Mouse (Mus musculus): ENCODE measurements around the gene Zfp507. TPM values are rescaled to one million over a fixed set of nuclear protein-coding genes. Genes with fewer than 3 reads are reported as not detected.

The Zfp507 gene
- polyA plus RNA-seq, 1 experiment from 2014 or later, result 3.8 TPM

DNA sequence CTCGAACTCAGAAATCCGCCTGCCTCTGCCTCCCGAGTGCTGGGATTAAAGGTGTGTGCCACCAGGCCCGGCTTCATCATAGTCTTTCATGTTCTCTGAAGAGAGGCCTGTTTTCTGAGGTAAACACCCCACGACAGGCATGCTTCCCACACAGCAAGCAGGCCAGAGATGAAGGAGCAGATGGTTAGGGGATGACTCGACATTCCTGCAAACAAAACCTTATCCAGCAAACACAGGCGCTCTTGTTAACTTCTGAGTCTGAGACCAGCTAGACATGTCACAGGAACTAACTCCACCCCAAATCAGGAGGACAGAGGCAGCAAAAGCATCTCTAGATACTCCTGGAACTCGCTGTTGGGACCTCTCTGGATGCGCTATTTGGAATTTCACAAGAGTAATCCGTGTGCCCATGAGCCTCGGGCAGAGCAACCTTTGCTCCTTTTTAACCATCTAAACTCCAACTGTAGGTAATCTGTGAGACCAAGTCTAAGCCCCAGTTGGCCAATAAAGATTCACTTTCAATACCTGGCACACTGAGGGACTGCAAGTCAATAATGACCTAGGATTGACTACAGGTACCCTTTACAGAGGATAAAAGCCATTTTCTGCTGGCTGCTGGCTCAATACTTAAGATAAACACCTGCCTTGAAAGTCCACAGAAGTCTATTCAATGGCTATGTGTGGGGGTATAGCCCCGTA is 10.5 kb downstream of the Zfp507 start:
- TF ChIP-seq EP300 (IDR thresholded peaks at IDR 0.05; ENCODE audit: low read depth) (0 out of 2 replicates have a peak, but pooled peaks have one; percentile 45), CTCF (IDR thresholded peaks at IDR 0.05; ENCODE audit: low read depth) (no peak)
- no peak overlapping the region for H3K4me2 ChIP-seq (ENCODE audit: low read depth, low read length)
- peaks cover 19% of the 10 kb centered on the region for H3K4me1 ChIP-seq (ENCODE audit: insufficient read depth)
- WGBS (ENCODE audit: insufficient replicate concordance), result 57% methylated on average over 12 of the region's 12 CpGs
- H3K27me3 ChIP-seq (ENCODE audit: insufficient read depth, low read length), result no peaks in the 10 kb centered on the region
- no peaks in the 10 kb centered on the region for H3K9me3 ChIP-seq (ENCODE audit: low read length)
- peaks cover 61% of the 10 kb centered on the region for H3K36me3 ChIP-seq (replicated peaks; ENCODE audit: insufficient read depth, low read length)
- no peak overlapping the region for H3K4me3 ChIP-seq (ENCODE audit: low read depth, low read length)
- ATAC-seq (peak; percentile 93), DNase-seq (peak; percentile 25)
- H3K9ac ChIP-seq (replicated peaks), result no peak overlapping the region
- H3K27ac ChIP-seq (ENCODE audit: low read depth), result 0 out of 2 replicates have a peak overlapping the region, but pooled peaks have one; percentile 71

DNA sequence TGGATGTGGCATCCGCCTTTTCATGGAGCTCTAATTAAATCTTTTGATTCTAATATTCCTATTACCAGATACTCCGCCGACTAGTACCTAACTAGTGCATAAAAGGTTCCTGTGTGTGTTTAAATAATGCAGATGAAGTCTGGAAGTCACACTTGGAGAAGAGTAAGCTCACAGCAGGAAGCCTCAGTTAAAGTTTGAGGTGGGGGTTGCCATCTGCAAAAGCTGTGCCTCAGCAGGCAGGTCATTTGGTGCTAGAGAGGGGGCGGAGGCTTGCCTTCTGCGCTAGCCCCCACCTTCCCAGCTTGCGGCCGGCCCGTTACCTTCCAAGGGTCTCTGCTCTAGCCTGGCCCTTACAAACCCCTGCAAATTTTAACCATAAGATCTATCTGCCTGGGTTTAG is 11.9 kb downstream of the Zfp507 start:
- Histone ChIP-seq H3K4me3 (ENCODE audit: low read depth, low read length) (no peak overlapping the region), H3K9ac (replicated peaks) (no peak overlapping the region), H3K36me3 (replicated peaks; ENCODE audit: insufficient read depth, low read length) (peaks cover 67% of the 10 kb centered on the region), H3K9me3 (ENCODE audit: low read length) (no peaks in the 10 kb centered on the region), H3K4me2 (ENCODE audit: low read depth, low read length) (no peak overlapping the region), H3K27ac (ENCODE audit: low read depth) (no peak overlapping the region), H3K27me3 (ENCODE audit: insufficient read depth, low read length) (no peaks in the 10 kb centered on the region), H3K4me1 (ENCODE audit: insufficient read depth) (peaks cover 11% of the 10 kb centered on the region)
- DNase-seq (no peak), ATAC-seq (no peak)
- WGBS (ENCODE audit: insufficient replicate concordance), result 88% methylated on average over 8 of the region's 8 CpGs
- TF ChIP-seq CTCF (IDR thresholded peaks at IDR 0.05; ENCODE audit: low read depth) (no peak), EP300 (IDR thresholded peaks at IDR 0.05; ENCODE audit: low read depth) (no peak)

DNA sequence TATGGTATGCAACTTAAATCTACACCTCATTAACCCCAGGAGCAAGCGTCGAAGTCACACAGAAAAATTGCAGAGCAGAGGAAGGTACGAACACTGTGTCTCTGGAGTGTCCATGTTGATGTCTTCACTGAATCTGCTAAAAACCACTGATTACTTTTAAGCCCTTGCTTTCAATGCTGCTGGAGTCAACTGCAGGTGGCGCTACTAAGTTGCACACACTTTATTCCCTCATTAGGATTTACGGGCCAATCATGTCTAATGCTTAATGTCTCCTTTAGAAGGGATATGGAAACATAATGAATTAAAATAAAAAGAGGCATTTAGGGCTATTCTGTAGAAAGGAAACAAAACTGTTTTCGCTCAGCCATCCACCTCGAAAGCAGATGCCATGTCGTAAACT is 12.6 kb downstream of the Zfp507 start:
- 85% methylated on average over 8 of the region's 8 CpGs for WGBS (ENCODE audit: insufficient replicate concordance)
- ATAC-seq (no peak), DNase-seq (no peak)
- Histone ChIP-seq H3K9me3 (ENCODE audit: low read length) (no peaks in the 10 kb centered on the region), H3K4me2 (ENCODE audit: low read depth, low read length) (no peak overlapping the region), H3K9ac (replicated peaks) (no peak overlapping the region), H3K4me1 (ENCODE audit: insufficient read depth) (peaks cover 11% of the 10 kb centered on the region), H3K36me3 (replicated peaks; ENCODE audit: insufficient read depth, low read length) (peaks cover 67% of the 10 kb centered on the region), H3K27me3 (ENCODE audit: insufficient read depth, low read length) (no peaks in the 10 kb centered on the region), H3K4me3 (ENCODE audit: low read depth, low read length) (no peak overlapping the region), H3K27ac (ENCODE audit: low read depth) (no peak overlapping the region)
- TF ChIP-seq CTCF (IDR thresholded peaks at IDR 0.05; ENCODE audit: low read depth) (peak; percentile 61), EP300 (IDR thresholded peaks at IDR 0.05; ENCODE audit: low read depth) (no peak)

DNA sequence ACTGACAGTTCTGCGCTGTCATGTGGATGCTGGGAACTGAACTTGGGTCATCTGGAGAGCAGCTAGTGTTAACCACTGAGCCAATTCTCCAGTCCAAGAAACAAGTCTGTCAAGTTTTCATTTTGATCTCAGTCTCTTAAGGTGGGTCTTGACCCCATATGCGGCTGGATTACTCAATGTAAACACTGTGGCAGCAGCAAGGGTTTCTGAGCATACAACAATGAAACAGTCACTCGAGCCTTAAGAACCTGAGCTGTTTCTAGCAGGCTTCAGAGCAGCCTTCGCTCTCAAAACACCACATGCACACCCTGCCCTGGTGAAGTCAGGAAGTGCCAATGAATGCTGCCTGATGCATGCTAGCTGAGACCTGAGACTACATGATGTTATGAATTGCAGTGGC is 17.2 kb downstream of the Zfp507 start:
- Histone ChIP-seq H3K9ac (replicated peaks) (no peak overlapping the region), H3K4me3 (ENCODE audit: low read depth, low read length) (no peak overlapping the region), H3K36me3 (replicated peaks; ENCODE audit: insufficient read depth, low read length) (peaks cover 44% of the 10 kb centered on the region), H3K27me3 (ENCODE audit: insufficient read depth, low read length) (no peaks in the 10 kb centered on the region), H3K4me1 (ENCODE audit: insufficient read depth) (no peaks in the 10 kb centered on the region), H3K4me2 (ENCODE audit: low read depth, low read length) (no peak overlapping the region), H3K27ac (ENCODE audit: low read depth) (no peak overlapping the region), H3K9me3 (ENCODE audit: low read length) (no peaks in the 10 kb centered on the region)
- DNase-seq (no peak), ATAC-seq (no peak)
- TF ChIP-seq EP300 (IDR thresholded peaks at IDR 0.05; ENCODE audit: low read depth) (no peak), CTCF (IDR thresholded peaks at IDR 0.05; ENCODE audit: low read depth) (no peak)
- 79% methylated on average over 4 of the region's 4 CpGs for WGBS (ENCODE audit: insufficient replicate concordance)

DNA sequence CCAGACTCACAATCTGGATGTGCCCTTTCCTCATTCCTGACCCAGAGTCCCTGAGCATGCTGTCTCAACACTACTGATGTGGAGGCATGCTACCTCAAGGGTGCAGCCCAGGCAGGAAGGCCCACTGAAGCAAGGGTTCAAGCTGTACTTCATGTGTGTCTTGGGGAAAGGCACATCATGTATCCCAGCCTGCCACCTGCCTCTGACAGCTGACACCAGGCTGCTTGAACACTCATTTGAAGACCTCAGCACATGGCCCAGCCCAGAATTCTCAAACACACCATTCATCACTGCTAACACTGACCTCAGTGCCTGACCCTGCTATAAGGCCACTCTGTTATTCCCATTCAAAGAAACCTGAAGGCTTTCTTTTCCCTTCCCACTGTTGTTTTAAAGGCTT is 20.6 kb downstream of the Zfp507 start:
- no peak overlapping the region for H3K4me3 ChIP-seq (ENCODE audit: low read depth, low read length)
- H3K36me3 ChIP-seq (replicated peaks; ENCODE audit: insufficient read depth, low read length), result peaks cover 37% of the 10 kb centered on the region
- H3K27ac ChIP-seq (ENCODE audit: low read depth), result no peak overlapping the region
- H3K4me2 ChIP-seq (ENCODE audit: low read depth, low read length), result no peak overlapping the region
- H3K4me1 ChIP-seq (ENCODE audit: insufficient read depth), result no peaks in the 10 kb centered on the region
- H3K9me3 ChIP-seq (ENCODE audit: low read length), result no peaks in the 10 kb centered on the region
- ATAC-seq, result no peak
- no peak overlapping the region for H3K9ac ChIP-seq (replicated peaks)
- TF ChIP-seq CTCF (IDR thresholded peaks at IDR 0.05; ENCODE audit: low read depth), result no peak
- no peak for TF ChIP-seq EP300 (IDR thresholded peaks at IDR 0.05; ENCODE audit: low read depth)
- DNase-seq, result no peak
- H3K27me3 ChIP-seq (ENCODE audit: insufficient read depth, low read length), result no peaks in the 10 kb centered on the region

DNA sequence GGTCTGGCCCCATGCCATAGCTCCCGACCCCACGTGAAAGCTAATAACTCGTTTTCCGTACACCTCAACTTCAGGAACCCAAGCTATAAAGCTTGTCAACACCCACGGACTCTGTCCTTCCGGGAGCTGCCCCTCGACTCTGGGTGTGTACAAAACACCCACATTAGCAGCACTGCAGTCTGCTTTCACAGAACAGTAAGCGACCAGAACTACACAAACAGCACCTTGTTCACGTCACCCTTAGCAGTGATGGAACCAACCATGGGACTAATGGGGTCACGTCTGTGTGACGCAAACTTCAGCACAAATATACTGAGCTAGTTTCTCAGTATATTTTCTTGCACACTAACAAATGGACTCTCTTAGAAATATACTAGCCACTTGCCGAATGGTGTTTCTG is 28.7 kb downstream of the Zfp507 start:
- H3K4me2 ChIP-seq (ENCODE audit: low read depth, low read length), result no peak overlapping the region
- H3K4me1 ChIP-seq (ENCODE audit: insufficient read depth), result no peaks in the 10 kb centered on the region
- H3K36me3 ChIP-seq (replicated peaks; ENCODE audit: insufficient read depth, low read length), result peaks cover 37% of the 10 kb centered on the region
- ATAC-seq (peak; percentile 75), DNase-seq (no peak)
- no peak for TF ChIP-seq CTCF (IDR thresholded peaks at IDR 0.05; ENCODE audit: low read depth)
- TF ChIP-seq EP300 (IDR thresholded peaks at IDR 0.05; ENCODE audit: low read depth), result no peak
- no peak overlapping the region for H3K4me3 ChIP-seq (ENCODE audit: low read depth, low read length)
- no peaks in the 10 kb centered on the region for H3K27me3 ChIP-seq (ENCODE audit: insufficient read depth, low read length)
- H3K9me3 ChIP-seq (ENCODE audit: low read length), result no peaks in the 10 kb centered on the region
- no peak overlapping the region for H3K27ac ChIP-seq (ENCODE audit: low read depth)
- WGBS (ENCODE audit: insufficient replicate concordance), result 73% methylated on average over 12 of the region's 12 CpGs
- no peak overlapping the region for H3K9ac ChIP-seq (replicated peaks)

Measured in liver, postnatal 0 days (tissue).